Mouse (Mus musculus) adipocyte (in vitro differentiated cells): ENCODE measurements around the gene Sertad1.

Experiments used
- DNase-seq: peaks from one replicate; pipeline ENCODE4 v3.0.0-alpha.2; 2016; ENCODE audit warnings: low spot score

Sertad1 gene

DNA sequence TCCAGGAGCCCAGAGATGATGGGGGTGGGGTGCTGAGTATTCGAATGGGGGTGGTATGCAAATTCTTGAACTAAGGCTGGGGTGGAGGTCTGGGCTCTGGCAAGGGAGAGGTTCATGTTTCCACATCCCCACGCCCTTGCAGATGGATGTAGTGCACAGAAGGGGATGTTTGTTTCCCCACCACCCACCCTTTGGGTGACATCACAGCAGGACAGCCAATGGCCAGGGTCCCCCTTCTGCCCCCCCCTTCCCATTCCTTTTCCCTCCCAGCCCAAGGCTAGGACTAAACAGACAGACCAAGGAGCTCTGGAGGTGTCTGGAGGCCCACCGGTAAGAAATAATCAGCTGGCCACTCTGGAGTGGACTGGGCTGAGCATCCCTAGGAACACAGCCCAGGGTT, 12.3 kb downstream of the Sertad1 start, which contains the start of gene Prx:
Gene Prx, plus strand, starts transcription at position 289 of the 400 bp plus-strand sequence.
- no peak for DNase-seq

DNA sequence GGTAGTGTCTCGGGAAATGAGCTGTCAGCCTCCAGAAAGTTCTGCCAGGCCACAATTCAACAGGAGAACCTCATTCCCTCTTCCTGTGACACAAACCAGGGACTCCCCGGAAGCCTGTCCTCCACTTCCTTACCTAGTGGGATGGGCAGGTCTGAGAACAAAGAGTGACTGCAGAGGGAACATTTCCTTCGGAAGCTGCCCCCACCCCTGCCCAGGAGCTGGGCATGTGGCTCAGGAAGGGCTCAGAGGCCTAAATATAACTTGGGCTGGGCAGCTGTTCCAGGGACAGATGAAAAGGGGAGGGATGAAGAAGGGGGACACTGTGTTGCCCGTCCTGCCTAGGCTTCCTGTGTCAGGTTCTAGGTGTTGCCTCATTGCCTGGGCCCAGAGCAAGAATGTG, 14.9 kb downstream of the Sertad1 start:
- DNase-seq: no peak

DNA sequence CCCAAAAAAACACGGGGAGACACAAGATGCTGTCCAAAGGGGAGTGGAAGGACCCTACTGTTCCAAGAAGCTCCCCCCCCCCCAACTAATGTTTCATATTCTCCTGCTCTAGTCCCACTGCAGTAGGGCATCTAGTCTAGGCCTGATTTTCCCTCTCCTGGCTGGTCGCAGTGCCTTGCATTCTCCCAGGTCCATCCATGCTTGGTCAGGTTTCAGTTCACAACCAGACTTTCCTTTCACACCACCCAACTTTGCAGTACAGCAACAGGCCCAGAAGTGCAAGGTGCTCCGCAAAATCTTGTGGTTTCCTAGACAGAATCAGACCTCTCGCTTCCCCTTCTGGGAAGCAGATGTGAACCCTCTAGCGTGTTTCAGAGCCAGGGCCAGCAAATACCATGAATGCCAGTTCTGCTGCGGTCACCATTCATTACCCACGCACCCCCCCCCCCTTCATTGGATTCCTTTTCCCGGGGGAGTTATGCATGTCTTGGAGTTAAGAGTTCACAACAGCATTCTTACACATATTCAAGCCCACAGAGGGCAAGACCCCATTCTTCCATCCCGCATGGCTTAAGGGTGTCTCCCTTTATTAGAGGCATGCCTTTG, 20.2 kb downstream of the Sertad1 start:
- DNase-seq: no peak

DNA sequence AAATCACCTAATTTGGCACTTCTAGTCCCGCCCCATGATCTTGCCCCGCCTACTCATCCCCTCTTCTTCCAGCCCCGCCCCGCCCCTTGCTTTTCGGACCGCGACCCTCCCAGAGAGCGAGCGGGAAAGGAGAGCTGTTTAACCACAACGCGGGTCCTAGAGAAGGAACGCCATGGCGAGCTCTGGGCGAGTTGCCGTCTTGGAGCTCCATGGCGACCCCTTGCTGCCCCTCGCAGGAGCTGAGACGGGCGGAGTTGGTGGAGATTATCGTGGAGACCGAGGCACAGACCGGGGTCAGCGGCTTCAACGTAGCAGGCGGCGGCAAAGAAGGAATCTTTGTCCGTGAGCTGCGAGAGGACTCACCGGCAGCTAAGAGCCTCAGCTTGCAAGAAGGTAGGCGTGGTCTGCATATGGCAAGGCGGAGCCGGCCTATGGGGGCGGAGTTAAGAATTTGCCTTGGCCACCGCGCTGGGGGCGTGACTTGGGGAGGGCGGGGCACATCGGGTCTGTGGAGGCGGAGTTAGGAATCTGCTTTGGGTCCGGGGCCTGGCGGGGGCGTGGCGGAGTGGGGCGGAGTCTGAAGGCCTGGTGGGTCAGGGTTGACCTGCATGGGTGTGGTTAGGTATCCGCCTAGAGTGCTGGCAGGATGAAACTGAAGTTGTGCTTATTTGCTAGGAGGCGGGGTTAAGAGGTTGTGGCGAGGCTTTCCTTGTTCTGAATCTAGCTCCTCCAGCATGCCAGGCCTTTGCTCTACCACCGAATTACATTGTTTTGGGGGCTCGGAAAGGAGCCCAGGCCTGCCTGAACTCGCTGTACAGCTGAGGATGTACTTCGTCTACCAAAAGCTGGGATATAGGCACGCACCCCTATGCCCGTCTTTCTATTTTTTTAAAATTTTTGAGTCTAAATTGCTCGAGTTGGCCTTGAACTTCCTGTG, 21.3 kb downstream of the Sertad1 start:
- peak; percentile 94 for DNase-seq

DNA sequence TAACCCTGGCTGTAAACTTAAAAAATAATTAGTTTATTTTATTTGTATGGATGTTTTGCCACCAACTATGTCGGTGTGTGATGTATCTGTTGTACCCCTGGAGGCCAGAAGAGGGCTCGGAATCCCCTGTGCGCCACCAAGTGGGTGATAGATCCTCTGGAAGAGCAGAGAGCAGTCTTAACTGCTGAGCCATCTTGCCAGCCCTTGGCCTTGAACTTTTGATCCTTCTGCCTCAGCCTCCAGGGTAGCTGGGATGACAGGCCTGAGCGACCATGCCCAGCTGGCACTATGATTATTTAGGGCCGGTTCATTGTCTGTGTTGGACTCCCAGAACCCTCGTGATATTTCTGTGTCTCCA, 21.9 kb downstream of the Sertad1 start:
- peak; percentile 69 for DNase-seq

DNA sequence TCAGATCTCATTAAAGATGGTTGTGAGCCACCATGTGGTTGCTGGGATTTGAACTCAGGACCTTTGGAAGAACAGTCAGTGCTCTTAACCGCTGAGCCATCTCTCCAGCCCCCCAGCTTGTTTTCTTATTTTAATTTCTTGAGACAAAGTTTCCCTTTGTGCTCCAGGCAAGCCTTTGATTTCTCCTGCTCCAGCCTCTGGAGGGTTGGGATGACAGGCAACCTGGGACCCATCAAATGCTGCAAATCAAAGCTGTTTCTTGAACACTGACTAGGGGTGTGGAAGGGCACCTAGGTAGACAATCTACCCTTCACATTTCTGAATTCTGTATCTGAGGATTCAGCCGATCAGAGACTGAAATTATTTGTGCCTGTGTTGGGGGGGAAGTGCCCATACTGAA, 24.1 kb downstream of the Sertad1 start:
- no peak for DNase-seq

DNA sequence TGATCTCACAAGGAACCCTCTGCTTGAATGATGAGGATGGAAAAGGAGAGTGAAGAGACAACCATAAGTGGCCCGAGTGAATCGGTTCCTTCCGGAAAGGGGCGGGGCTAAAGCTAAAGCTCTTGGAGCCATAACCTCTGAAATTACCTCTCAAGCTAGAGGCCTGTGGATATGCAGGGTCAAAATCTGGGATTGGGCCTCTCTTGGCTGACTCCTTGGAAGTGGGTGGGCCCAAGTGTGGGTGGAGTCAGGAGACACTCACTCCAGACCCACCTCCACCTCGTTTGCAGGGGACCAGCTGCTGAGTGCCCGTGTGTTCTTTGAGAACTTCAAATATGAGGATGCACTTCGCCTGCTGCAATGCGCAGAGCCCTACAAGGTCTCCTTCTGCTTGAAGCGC, 28.3 kb downstream of the Sertad1 start:
- no peak for DNase-seq

DNA sequence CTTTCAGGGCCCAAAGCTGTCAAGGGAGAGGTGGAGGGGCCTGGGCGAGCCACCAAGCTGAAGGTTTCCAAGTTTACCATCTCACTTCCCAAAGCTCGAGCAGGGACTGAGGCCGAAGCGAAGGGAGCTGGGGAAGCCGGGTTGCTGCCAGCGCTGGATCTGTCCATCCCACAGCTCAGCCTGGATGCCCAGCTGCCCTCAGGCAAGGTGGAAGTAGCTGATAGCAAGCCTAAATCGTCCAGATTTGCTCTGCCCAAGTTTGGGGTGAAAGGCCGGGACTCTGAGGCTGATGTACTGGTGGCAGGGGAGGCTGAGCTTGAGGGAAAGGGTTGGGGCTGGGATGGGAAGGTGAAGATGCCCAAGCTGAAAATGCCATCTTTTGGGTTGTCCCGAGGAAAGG, 31.6 kb downstream of the Sertad1 start:
- no peak for DNase-seq

DNA sequence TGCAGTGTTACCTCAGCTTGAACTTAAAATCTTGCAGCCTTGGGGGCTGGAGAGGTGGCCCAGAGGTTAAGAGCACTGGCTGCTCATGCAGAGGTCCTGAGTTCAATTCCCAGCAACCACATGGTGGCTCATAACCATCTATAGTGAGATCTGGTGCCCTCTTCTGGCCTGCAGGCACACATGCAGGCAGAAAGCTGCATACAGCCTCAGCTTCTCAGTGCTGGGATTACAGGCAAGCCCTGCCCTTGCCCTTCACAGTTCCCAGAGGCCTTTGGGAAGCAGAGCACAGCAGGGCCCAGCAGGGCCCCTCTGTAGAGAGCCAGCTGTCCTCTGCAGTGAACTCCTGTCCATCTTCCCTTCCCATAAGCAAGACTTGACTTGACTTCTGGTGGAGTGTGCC, 33.4 kb downstream of the Sertad1 start:
- DNase-seq: no peak

DNA sequence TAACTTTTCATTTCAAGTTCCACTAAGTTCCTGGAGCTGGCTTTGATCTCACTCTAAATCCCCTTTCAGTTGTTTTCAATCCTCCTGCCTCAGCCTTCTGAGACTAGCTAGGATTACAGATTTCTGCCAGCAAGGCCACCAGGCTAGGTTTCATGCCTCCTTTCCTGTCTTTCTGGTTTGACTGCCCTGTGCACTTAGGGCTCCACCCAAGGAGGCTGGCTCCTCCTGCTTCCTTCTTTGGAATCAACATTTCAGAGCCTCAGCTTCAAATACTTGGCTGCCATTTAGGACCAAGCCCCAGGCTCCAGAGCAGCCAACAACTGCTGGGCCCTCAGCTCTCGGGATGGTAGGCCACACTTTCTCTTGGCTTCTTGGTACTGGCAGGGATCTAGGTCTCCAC, 33.9 kb downstream of the Sertad1 start:
- DNase-seq: peak; percentile 31

DNA sequence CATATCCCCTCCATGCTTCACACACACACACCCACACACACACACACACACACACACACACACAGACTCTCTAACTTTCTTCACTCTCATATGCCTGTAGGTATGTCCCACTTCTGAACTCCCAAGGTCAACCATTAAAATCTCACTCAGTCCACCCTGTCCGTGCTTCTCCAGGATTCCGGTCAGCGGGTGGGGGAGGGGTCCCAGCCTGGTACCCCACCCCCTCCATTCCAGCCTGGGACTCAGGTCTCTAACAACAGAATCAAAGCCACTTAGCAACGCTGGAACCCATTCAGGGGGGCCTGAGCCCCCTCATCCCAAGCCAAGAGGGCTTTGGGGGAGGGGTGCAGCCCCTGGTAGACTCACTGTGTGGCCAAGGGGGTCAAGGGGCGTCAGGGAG, 36.3 kb downstream of the Sertad1 start, which contains the start of gene Hipk4:
Gene Hipk4, plus strand, starts transcription at position 301 of the 400 bp plus-strand sequence.
- DNase-seq: no peak

DNA sequence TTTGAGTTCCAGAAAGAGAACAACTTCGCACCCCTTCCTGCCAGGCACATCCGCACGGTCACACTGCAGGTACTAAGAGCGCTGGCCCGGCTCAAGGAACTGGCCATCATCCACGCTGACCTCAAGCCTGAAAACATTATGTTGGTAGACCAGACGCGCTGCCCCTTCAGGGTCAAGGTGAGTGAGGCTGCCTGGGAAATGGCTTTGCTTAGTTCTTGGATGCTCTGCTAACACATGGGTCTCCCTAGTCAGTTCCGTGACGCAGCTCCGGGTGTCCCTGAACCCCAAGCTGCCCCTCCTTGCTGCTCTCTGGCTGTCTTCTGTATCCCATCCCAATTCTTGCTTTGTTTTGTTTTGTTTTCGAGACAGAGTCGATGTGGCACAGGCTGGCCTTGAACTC, 37.1 kb downstream of the Sertad1 start:
- DNase-seq: no peak

DNA sequence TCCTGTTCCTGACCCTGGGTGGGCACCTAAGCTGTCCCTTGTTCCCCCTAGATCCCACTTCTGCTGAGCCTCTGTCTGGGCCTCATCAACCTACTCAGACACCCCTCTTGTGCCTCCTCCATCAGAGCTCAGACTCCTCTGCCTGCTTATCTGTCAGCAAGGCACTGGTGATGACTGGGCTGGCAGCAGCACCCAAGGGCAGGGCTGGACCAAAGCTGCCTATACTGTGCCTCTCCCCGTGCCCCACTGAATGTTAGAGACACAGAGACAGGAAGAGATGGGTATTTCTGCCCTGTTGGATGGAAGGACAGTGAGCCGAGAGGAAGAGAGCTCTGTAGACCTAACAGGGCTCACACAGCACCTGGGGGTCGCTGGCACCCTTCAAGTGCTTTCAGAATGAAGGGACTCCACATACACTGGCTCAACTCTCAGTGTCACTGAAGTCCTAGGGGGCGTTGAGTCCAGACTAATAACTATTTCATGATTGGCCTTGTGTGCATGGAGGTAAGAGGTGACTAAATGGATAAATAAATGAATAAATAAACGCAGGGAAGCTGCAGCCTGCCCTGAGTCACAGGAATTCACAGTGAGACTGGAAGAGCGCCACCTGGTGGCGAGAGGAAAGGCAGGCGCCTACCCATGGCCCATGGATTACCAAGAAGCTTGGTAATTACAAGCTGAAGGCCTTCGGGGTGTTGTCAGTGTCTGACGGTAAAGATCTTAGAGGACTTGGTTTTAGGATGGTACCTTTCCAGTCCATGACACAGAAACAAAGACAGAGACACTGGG, 39.5 kb downstream of the Sertad1 start:
- DNase-seq: peak; percentile 85

DNA sequence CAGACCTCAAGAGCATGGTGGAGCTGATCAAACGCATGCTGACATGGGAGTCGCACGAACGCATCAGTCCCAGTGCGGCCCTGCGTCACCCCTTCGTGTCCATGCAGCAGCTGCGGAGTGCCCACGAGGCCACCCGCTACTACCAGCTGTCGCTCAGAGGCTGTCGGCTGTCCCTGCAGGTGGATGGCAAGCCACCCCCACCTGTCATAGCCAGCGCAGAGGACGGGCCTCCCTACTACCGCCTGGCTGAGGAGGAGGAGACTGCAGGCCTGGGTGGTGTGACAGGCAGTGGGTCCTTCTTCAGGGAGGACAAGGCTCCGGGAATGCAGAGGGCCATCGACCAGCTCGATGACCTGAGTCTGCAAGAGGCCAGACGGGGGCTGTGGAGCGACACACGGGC, 42.4 kb downstream of the Sertad1 start:
- no peak for DNase-seq

DNA sequence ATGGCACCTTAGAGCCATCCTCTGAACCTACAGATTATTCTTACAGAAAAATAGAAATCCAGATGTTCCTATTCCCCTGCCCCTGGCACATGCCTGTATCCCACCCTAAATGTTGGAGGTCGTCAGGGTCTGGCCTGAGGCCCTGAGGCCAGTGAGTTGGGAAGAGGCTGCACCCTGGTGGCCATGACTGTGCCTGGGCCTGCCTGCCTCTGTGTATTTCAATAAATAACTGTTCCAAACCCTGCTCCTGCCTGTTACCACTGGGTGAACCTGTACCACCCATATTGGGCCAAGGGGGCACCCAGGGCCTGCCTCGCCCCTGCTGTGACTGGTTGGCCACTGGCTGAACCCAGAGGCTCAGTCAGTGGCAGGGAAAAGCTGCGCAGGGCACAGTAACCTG, 44.2 kb downstream of the Sertad1 start:
- no peak for DNase-seq

DNA sequence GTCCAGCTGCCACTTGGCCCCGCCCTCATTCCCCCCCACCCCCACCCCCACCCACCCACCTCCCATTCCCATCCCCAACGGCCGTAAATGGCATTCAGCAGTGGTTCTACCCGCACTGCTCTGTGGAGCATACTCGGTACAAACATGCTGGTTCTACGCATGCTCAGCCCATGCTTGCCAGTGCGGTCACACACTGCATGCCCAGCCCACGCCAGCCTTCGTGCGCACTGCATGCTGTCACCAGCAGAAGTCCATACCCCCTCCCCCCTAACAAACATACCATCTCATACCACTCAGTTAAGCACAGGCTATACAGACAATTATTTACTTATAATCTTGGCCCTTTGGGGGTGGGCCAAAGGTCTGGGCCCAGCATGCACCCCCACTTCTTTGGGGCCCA, 45.0 kb downstream of the Sertad1 start:
- DNase-seq: no peak

DNA sequence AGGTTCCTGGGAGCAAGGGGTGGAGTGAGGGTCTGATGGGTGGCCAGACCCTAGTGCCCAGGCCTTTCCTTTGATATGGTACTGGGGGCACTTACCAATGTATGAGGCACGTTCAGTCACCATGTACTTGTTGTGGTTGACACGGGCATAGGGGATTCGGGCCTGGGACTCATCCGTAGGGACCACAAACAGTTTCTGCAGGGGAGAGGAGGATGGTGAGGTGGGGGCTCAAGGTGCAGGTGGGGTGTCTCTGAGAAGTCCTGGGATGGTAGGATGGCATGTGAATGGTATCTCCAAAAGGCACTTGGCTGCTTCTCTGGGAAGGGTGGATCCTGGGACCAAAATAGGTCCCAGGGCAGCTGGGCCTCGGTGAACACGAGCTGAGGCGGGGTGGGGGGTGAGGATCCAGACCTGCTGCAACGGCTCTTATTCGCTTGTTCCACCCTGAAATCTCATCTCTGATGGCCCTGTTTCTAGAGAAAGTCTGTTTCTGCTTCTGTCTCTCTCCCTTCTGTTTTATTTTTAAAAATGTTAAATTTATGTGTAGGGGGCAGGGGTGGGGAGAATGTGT, 45.9 kb downstream of the Sertad1 start:
- DNase-seq: no peak

DNA sequence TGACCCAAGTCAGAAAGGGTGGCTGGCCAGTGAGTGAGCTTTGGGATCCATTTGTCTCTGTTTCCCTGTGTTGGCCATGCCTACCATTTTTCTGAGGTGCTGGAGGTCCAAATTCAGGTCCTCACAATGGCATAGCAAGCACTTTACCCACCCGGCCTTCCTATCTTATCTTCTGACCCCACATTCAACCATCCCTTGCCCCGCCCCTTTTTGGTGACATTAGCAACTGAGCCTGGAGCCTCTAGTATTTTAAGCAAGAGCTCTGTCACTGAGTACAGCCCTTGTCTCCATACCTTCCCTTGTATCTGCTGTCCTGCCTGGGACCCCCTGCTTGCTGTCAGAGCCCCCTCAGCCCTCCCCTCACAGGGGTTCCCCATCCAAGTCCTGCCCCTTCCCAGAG, 48.7 kb downstream of the Sertad1 start:
- DNase-seq: no peak

DNA sequence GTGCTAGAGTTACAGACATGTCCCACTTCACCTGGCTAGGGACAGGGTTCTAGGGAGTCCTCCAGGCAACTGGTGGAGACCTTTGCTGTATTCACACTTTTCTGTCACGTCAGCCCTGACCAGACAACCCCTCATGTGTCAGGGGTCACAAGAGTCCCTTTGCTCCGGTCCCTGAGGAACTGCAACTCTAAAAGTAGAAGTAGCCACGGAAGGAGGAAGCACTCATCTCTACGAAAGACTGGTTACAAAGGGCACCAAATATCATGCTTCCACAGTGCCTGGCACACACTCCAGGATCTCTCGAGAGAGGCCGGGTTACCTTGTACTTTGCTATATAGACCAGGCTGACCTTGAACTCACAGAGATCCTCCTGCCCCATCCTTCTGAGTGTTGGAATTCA, 49.9 kb downstream of the Sertad1 start:
- DNase-seq: no peak

DNA sequence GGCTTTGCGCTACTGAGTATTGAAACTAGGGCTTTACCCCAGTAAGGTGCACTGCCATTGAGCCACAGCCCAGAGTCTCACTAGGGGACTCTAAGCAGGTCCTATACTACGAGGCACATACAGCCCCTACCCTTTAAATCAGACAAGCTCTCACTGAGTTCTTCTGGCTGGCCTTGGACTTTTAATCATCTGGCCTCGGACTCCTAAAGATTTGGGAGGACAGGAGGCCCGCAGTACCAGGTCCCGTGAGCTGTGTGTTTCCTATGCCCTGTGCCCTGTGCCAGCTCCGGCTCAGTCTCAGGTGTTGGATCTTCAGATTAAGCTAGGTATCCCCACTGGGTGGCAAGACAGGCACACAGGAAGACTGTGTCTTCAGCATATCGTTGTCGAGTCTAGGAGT, 51.3 kb downstream of the Sertad1 start:
- DNase-seq: no peak

DNA sequence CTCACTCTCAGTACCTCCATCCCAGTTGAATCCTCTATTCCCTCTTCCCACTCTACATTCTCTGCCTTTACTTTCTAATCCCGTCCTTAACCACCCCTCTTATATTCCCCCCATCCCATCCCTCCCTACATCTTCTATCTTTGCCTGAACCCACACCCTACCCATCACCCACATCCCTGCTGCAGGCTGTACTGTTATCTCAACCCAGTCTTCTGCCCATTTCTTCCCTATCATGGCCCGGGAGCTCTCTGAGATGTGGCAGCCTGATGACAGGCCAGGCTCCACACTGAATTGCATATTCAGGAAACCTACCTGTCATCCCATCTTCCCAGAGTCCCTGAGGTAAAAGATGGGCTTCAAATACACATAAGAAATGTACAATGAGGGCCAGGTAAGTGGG, 52.1 kb downstream of the Sertad1 start:
- no peak for DNase-seq
